Mouse (Mus musculus) cortical plate, adult 2 months (tissue): ENCODE data around the gene Ntsr1.

Experiments used
- CTCF ChIP-seq: fragments of 200-500 bp; IDR thresholded peaks from 2 replicates; pipeline ENCODE4 v1.5.1; 2011; ENCODE audit warnings: mild to moderate bottlenecking, control low read depth, low read length; ENCODE audit not compliant: insufficient read depth; ENCODE audit errors: extremely low read depth
- POLR2A ChIP-seq: fragments of 200-500 bp; IDR thresholded peaks from 2 replicates; pipeline ENCODE4 v1.6.1; 2011; ENCODE audit warnings: mild to moderate bottlenecking, low read length, control low read depth; ENCODE audit not compliant: insufficient read depth; ENCODE audit errors: extremely low read depth

- TF ChIP-seq CTCF (no peak), POLR2A (no peak)
These were observed 43.9 kb downstream of the Ntsr1 start for GRCm38 (mm10) chr2:180543675-180544074.
